Mouse (Mus musculus): Measurements from ENCODE around the gene Tm7sf2. TPM values are rescaled to one million over a fixed set of nuclear protein-coding genes. Genes with fewer than 3 reads are reported as not detected.
A peak's percentile ranks its signal among the peaks of the same experiment; 100 is the strongest.

The Tm7sf2 gene
- polyA plus RNA-seq, 1 experiment from 2014 or later: 14.9 TPM

DNA sequence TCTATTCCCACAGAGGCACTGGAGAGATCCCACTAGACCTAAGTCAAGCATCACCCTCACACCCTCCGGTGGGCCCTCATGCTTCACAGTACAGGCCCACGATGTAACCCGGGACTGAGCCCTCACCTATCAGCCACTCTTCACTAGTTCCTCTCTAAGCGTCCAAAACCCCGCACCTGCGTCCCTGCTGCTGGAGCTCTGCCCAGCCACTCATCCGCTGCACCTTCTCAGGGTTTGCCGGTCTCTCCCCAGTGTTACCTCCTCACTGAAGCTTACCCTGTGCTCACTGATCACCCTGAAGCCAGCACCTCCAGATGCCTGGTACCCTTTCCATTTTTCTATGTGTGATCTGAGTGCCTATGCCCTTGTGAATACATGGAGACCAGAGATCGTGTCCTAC lies 25.9 kb downstream of the Tm7sf2 start:
- H3K4me2 ChIP-seq: no peak overlapping the region
- H3K4me1 ChIP-seq (ENCODE audit: insufficient read depth): no peaks in the 10 kb centered on the region; the same call in 1 of the 2 replicates
- H3K9me3 ChIP-seq (ENCODE audit: low read depth, low read length): no peaks in the 10 kb centered on the region
- DNase-seq: no peak
- ATAC-seq (ENCODE audit: insufficient read depth): no peak
- no peak overlapping the region for H3K27ac ChIP-seq (ENCODE audit: low read depth)
- H3K4me3 ChIP-seq (ENCODE audit: low read depth, low read length): no peak overlapping the region
- TF ChIP-seq CTCF (IDR thresholded peaks at IDR 0.05; ENCODE audit: low read depth): no peak
- H3K9ac ChIP-seq: no peak overlapping the region
- 77% methylated on average over 9 of the region's 9 CpGs for WGBS
- no peaks in the 10 kb centered on the region for H3K27me3 ChIP-seq (ENCODE audit: insufficient read depth, low read length)
- H3K36me3 ChIP-seq (ENCODE audit: insufficient read depth): no peaks in the 10 kb centered on the region

DNA sequence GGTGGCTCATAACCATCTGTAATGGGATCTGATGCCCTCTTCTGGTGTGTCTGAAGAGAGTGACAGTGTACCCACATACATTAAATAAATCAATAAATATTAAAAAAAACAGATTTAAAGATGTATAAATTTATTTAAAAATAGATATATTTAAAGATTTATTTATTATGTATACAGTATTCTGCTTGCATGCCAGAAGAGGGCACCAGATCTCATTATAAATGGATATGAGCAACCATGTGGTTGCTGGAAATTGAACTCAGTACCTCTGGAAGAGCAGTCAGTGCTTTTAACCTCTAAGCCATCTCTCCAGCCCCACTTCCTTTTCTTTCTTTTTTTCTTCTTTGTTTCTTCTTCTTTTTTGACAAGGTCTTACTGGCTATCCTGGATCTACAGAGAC lies 28.2 kb downstream of the Tm7sf2 start:
- H3K27me3 ChIP-seq (ENCODE audit: insufficient read depth, low read length): no peaks in the 10 kb centered on the region
- H3K27ac ChIP-seq (ENCODE audit: low read depth): no peak overlapping the region
- no peak overlapping the region for H3K4me3 ChIP-seq (ENCODE audit: low read depth, low read length)
- H3K4me2 ChIP-seq: no peak overlapping the region
- DNase-seq (no peak), ATAC-seq (ENCODE audit: insufficient read depth) (no peak)
- 0 out of 2 replicates have a peak, but pooled peaks have one; percentile 15 for TF ChIP-seq CTCF (IDR thresholded peaks at IDR 0.05; ENCODE audit: low read depth)
- no peaks in the 10 kb centered on the region for H3K36me3 ChIP-seq (ENCODE audit: insufficient read depth)
- no peaks in the 10 kb centered on the region for H3K9me3 ChIP-seq (ENCODE audit: low read depth, low read length)
- no peaks in the 10 kb centered on the region for H3K4me1 ChIP-seq (ENCODE audit: insufficient read depth)
- H3K9ac ChIP-seq: no peak overlapping the region

DNA sequence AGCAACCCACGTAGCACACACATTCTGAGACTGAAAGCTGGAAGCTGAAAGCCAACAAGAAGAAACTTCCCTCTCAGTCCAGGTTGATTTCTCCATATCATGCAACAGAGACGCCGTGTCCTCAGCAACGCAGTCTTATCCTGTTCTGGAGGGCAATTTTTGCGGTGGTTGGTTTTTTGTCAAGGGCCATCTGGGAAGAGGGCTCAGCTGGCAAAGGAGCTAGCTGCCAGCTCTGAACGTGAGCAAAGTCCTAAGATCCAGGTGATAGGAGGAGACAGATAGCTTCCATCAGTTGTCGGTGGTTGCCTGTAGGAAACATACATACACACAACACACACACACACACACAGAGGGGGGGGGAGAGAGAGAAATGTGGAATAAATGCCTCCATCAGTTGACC lies 29.8 kb downstream of the Tm7sf2 start:
- Histone ChIP-seq H3K27me3 (ENCODE audit: insufficient read depth, low read length) (no peaks in the 10 kb centered on the region), H3K36me3 (ENCODE audit: insufficient read depth) (no peaks in the 10 kb centered on the region), H3K4me1 (ENCODE audit: insufficient read depth) (no peaks in the 10 kb centered on the region), H3K9me3 (ENCODE audit: low read depth, low read length) (no peaks in the 10 kb centered on the region), H3K27ac (ENCODE audit: low read depth) (no peak overlapping the region), H3K9ac (no peak overlapping the region), H3K4me3 (ENCODE audit: low read depth, low read length) (no peak overlapping the region), H3K4me2 (no peak overlapping the region)
- no peak for DNase-seq
- no peak for TF ChIP-seq CTCF (IDR thresholded peaks at IDR 0.05; ENCODE audit: low read depth)
- WGBS: 80% methylated on average over 7 of the region's 7 CpGs
- ATAC-seq (ENCODE audit: insufficient read depth): no peak

DNA sequence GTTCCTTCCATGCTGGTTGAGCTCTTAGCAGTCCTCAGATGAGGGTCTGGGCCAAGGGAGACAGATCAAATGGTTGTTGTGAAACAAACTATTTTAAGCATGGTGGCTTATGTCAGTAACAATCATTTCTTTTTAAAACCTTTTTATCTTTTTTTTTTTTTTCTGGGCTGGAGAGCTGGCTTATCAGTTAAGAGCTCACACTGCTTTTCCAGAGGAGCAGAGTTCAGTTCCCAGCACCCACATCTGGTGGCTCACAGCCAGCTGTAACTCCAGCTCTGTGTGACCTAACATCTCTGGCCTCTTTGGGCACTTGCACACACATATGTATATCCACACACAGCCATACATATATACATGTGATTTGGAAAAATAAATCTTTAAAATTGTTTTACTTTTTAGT lies 30.5 kb downstream of the Tm7sf2 start:
- Histone ChIP-seq H3K27ac (ENCODE audit: low read depth) (no peak overlapping the region), H3K36me3 (ENCODE audit: insufficient read depth) (no peaks in the 10 kb centered on the region), H3K9me3 (ENCODE audit: low read depth, low read length) (no peaks in the 10 kb centered on the region), H3K9ac (no peak overlapping the region), H3K27me3 (ENCODE audit: insufficient read depth, low read length) (no peaks in the 10 kb centered on the region), H3K4me2 (no peak overlapping the region), H3K4me3 (ENCODE audit: low read depth, low read length) (no peak overlapping the region), H3K4me1 (ENCODE audit: insufficient read depth) (no peaks in the 10 kb centered on the region)
- no peak for TF ChIP-seq CTCF (IDR thresholded peaks at IDR 0.05; ENCODE audit: low read depth)
- ATAC-seq (ENCODE audit: insufficient read depth) (no peak), DNase-seq (no peak)

DNA sequence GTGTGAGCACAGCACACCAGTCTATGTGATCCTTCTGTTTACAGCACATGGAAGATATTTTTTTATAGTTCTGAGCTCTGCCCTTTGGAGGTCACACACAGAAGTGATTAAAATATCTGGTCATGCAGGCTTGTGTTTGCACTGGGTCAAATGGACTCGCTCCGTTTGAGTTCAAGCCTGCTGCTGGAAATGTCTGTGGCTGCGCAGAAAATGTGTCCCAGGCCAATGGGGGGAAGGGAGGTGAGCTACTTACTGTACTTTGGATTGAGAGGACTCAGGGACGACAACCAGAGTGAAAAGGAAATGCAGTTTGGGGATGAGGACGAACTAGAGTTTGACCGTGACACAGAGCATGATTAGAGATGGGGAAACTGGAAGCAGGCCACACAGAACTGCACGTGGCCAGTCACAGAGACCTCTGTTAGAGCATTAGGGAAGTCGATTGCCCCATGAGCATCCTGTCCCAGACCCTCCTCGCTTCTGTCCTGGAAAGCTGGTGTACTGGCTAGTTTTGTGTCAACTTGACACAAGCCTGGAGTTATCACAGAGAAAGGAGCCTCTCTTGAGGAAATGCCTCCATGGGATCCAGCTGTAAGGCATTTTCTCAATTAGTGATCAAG lies 32.1 kb downstream of the Tm7sf2 start:
- Histone ChIP-seq H3K4me1 (ENCODE audit: insufficient read depth) (no peaks in the 10 kb centered on the region), H3K27ac (ENCODE audit: low read depth) (no peak overlapping the region), H3K36me3 (ENCODE audit: insufficient read depth) (no peaks in the 10 kb centered on the region), H3K27me3 (ENCODE audit: insufficient read depth, low read length) (no peaks in the 10 kb centered on the region), H3K9ac (no peak overlapping the region), H3K4me3 (ENCODE audit: low read depth, low read length) (no peak overlapping the region), H3K4me2 (no peak overlapping the region), H3K9me3 (ENCODE audit: low read depth, low read length) (no peaks in the 10 kb centered on the region)
- no peak for DNase-seq
- TF ChIP-seq CTCF (IDR thresholded peaks at IDR 0.05; ENCODE audit: low read depth): no peak
- ATAC-seq (ENCODE audit: insufficient read depth): no peak
- WGBS: 66% methylated on average over 9 of the region's 9 CpGs

DNA sequence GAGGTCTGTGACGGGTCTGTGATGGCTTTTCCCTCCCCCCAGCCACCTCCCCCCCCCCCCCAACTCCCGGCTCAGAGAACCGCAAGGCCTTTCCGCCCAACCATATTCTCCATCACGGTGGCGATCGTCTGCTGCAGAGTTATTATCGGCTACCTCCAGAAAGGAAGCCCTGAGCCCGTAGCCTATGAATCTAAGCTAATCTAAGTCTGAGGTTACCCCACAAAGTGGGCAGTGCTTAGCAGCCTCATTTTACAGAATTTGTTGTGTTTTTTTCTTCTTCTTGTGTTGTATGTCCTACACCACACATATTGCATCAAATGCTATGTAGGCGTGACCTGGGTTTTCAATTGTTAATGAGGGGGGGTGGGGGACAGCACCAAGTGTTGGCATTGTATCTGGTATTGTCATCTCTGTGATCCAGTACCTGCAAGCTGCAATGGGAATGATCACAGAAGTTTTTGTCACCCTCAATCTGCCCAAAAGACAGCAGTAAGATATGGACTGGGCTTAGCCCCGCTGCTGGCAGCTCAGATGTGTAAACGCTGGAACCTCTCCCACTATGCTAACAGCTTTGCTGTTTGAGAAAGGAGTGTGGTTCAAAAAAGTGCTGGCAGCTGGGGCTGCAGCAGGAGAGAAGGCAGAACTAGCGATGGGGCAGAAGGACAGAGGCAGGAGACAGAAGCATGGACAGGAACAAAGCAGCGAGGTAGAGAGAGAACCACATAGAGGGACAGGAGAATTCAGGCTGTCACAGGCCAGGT lies 37.5 kb downstream of the Tm7sf2 start:
- DNase-seq (no peak), ATAC-seq (ENCODE audit: insufficient read depth) (no peak)
- TF ChIP-seq CTCF (IDR thresholded peaks at IDR 0.05; ENCODE audit: low read depth): no peak
- Histone ChIP-seq H3K9ac (no peak overlapping the region; the same call in 1 of the 2 replicates), H3K4me1 (ENCODE audit: insufficient read depth) (no peaks in the 10 kb centered on the region), H3K27me3 (ENCODE audit: insufficient read depth, low read length) (no peaks in the 10 kb centered on the region), H3K36me3 (ENCODE audit: insufficient read depth) (no peaks in the 10 kb centered on the region), H3K9me3 (ENCODE audit: low read depth, low read length) (no peaks in the 10 kb centered on the region), H3K27ac (ENCODE audit: low read depth) (no peak overlapping the region), H3K4me3 (ENCODE audit: low read depth, low read length) (no peak overlapping the region), H3K4me2 (no peak overlapping the region)
- 65% methylated on average over 14 of the region's 14 CpGs for WGBS

DNA sequence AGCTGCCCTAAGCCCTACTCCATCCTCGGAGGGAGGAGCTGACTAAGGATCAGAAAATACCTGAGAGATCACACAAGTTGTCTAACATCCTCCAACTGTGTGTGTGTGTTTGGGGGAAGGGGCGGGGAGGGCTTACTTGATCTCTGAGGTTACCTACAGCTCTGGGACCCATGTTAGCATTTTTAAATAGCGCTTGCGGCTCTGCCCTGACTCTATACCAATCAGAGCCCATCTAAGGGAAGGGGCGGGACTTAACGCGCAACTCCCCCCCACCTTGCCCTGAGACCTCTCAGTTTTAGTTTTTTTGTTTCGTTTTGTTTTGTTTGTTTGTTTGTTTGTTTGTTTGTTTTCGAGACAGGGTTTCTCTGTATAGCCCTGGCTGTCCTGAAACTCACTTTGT lies 38.7 kb downstream of the Tm7sf2 start:
- no peaks in the 10 kb centered on the region for H3K4me1 ChIP-seq (ENCODE audit: insufficient read depth)
- H3K4me3 ChIP-seq (ENCODE audit: low read depth, low read length): no peak overlapping the region
- no peak for DNase-seq
- no peak for ATAC-seq (ENCODE audit: insufficient read depth)
- no peak overlapping the region for H3K4me2 ChIP-seq
- no peak for TF ChIP-seq CTCF (IDR thresholded peaks at IDR 0.05; ENCODE audit: low read depth)
- WGBS: 76% methylated on average over 9 of the region's 9 CpGs
- H3K9me3 ChIP-seq (ENCODE audit: low read depth, low read length): no peaks in the 10 kb centered on the region
- no peak overlapping the region for H3K9ac ChIP-seq
- no peaks in the 10 kb centered on the region for H3K27me3 ChIP-seq (ENCODE audit: insufficient read depth, low read length)
- no peak overlapping the region for H3K27ac ChIP-seq (ENCODE audit: low read depth)
- H3K36me3 ChIP-seq (ENCODE audit: insufficient read depth): no peaks in the 10 kb centered on the region
